Mouse (Mus musculus) liver, adult (tissue): ENCODE results near the gene Pnpla2.
A peak's percentile ranks its signal among the peaks of the same experiment; 100 is the strongest.

Source experiments
- GATA4 ChIP-seq: IDR thresholded peaks from 2 replicates; pipeline ENCODE4 v1.6.1; 2014; ENCODE audit warnings: mild to moderate bottlenecking, low read length; ENCODE audit not compliant: insufficient replicate concordance

Pnpla2 gene

DNA sequence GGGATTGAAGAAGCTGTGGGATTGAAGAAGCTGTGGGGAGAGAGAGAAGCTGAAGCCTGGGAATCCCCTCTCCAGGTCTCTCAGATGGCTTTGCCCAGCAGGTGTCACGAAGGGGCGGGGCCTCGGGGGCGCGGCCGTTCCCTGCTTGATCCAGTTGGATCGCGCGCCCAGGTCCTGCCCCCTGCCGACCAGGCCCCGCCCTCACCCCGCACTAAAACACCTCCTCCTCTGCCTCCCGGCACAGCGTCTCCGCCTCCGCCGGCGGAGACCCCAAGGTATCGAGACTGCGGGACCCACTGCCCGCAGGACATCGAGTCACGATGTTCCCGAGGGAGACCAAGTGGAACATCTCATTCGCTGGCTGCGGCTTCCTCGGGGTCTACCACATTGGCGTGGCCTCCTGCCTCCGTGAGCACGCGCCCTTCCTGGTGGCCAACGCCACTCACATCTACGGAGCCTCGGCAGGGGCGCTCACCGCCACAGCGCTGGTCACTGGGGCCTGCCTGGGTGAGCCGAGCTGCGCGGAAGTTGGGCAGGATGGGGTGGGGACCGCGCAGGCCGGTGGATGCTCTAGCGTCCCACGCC, at the start of gene Pnpla2:
Pnpla2 (plus strand) TSS at position 232 of the 585 bp plus-strand sequence.
- TF ChIP-seq GATA4: no peak

- TF ChIP-seq GATA4: no peak
Observed at GRCm38 (mm10) chr7:141405466-141405865, 49.5 kb upstream of the Pnpla2 start.

DNA sequence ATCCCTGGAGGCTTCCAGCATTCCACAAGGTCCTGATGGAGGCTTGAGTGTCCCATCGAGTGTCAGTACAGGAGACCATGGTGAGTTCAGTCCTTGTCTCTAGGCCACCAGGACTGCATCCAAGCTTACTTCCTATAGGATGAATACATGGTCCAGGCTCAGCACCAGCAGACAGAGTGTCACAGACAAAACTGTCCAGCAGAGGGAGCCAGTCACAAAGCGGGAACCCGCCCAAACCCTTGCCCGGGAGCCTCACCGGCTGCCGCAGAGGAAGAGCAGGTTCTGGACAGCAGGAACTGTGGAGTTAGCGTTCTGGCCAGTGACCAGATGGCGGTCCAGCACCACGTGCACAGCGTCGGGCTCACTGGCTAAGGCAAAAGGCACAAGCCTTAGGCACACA, 46.2 kb upstream of the Pnpla2 start:
- TF ChIP-seq GATA4: no peak

DNA sequence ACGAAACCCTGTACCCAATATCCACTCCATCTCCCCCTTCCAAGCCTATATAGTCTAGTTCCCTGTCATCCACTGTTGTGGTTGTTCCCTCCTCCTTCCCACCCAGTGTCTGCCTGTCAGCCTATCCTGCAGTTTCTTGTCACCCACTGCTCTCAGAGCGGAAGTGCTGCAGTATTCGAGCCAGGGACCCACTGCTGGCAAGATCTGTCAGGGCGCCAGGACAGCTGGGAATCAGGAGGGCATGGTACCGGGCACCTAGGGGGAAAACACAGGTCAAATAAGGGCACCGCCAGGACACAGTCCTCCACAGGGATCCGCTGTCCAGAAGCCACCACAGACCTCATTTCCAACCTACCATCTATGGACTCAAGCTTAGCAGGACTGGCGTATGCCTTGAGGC, 44.4 kb upstream of the Pnpla2 start:
- TF ChIP-seq GATA4: no peak

GRCm38 (mm10) chr7:141411667-141412066, 43.3 kb upstream of the Pnpla2 start:
- no peak for TF ChIP-seq GATA4

- no peak for TF ChIP-seq GATA4
Observed at GRCm38 (mm10) chr7:141413331-141413730, 41.7 kb upstream of the Pnpla2 start.

DNA sequence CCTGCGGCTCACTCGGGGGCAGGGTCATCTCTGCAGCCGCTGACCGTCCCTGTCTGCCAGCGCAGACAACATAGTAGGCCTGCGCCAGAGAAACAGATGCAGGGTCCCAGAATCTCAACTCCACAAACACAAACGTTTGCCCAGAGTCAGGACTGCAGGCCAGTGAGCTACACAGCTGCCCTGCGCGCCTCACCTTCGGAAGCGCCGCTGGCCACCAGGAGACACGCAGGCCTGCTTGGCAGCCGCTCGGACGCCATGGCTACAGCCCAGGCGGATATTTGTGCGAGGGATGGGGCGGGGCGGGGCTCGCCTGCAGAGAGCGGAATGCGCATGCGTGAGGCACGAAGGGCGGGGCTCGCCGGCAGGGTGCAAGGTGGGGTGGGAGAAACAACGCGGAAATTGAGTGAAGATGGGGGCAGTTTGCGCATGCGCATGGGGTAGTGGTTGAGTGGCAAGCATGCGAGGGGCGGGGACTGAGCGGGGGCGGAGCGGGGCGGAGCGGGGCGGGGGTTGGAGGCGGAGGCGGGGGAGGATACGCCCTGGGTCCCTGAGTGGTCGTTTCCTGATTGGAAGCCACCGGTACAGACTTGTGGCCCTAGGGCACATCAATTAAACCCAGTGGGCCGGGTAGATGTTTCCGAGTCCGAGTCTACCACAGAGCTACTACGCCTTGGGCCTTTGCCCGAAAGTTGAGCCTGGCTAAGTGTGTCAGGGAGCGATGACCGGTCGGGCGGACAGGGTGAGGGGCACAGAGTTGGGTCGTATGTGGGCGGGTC, 41.0 kb upstream of the Pnpla2 start, which contains the start of gene Gatd1:
Gatd1 (minus strand) TSS at position 328 of the 776 bp plus-strand sequence.
- no peak; the same call in 1 of the 2 replicates for TF ChIP-seq GATA4

DNA sequence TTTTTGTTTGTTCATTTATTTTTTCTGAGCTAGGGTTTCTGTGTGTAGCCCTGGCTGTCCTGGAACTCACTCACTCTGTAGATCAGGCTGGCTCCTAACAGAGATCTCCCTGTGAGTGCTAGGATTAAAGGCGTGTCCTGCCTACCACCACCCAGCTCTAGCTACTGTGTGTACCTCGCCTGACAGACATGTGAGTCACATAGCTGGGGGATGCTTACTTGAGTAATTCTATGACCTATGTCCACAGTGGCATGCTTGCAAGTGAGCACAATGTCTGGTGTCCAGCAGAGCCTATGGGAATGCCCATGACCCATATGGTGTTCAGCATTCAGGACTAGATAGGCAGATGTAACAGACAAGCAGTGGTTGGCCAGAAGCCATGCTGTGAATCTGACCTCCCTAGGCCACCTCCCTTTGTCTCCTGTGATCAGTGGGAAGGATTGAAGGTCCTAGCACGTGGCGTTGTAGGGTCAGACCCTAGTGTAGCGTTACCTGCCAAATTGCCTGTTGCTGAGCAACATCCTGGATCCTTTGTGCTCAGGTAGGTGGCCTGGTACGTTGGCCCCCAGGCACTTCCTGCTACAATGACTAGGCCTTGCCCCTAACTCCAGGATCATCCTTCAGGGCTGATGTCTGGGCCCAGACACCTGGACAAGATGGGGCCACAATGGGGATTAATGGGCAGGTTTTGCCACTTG, 38.7 kb upstream of the Pnpla2 start:
- no peak for TF ChIP-seq GATA4

DNA sequence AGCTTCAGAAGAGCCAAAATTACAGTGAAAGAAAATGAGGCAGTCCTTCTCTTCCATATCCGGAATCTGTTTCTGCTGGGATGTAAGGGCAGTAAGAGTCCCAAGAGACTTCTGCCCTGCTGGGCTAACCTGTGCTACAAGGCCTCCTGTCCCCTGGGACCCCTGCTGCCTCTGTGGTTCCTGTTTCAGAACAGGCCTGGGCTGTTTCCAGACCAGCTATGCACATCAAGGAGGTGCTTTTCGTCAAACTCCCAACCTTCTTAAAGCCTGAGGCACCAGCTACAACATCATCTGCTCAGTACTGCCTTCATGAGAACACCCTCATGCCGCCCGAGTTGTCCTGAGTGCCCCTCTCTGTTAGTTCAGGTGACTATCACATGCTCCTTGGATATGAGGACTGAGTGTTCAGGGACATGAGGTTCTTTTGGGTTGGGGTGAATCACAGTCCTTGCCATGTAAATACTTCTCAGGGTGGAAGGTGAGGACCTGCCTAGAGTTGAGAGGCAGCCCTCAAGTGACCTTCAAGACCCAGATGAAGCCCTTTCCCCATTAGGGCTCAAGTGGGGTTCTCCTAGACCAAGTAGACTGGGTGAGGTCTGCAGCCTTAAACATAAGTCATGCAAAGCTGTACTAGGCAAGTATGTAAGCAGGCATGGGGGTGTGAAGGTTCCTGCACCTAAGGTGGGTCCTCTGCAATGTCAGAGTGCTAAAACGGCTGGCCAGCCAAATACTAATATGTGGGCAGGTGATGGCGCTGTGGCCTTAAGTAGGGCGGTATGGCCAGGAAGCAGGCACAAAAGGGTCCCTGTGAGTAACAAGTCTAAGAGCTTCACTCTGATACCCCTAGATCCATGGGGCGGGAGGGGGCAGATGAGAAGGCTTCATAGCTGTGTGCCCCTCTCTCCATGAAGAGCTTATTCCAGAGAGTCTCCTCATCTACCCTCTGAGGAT, 37.0 kb upstream of the Pnpla2 start:
- no peak for TF ChIP-seq GATA4

- TF ChIP-seq GATA4: no peak
Observed at GRCm38 (mm10) chr7:141418970-141419369, 36.0 kb upstream of the Pnpla2 start.

GRCm38 (mm10) chr7:141420030-141420702, 34.8 kb upstream of the Pnpla2 start:
- peak; percentile 97 for TF ChIP-seq GATA4

- TF ChIP-seq GATA4: no peak
Observed at GRCm38 (mm10) chr7:141423811-141424210, 31.2 kb upstream of the Pnpla2 start.

DNA sequence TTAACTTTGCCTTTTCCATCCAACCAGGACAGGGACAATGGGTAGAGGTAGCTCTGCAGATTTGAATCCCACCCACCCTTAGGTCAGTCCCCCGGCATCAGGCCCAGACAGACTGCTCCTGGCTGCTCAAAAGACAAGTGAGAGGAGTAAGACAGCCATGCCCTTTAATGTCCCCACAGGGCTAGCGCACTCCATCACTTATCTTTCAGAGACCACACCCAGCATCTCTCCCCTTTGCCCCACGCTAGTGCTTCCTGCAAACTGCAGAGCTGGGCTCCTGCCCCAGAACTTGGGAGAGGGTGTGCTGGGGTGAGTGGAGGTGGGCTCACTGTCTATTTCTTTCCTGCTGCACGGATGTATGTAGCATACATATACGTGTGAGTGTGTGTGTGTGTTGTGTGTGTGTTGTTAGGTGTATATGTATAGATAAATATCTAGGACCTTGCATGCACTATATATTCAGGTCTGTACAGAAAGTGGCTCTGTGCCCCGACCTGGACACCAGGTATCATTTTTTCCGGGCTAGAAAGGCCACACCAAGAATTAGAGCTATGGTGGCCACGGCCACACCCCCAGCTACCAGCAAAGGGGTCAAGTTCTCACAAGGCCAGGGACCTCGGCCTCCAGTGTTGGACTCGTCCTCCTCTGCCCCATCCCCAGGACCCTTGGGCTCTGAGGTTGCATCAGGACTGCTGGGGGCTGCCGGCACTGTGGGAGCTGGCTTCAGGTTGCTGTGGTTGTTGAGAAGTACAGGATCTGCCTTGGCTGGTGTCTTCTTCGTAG, 27.9 kb upstream of the Pnpla2 start:
- TF ChIP-seq GATA4: no peak

DNA sequence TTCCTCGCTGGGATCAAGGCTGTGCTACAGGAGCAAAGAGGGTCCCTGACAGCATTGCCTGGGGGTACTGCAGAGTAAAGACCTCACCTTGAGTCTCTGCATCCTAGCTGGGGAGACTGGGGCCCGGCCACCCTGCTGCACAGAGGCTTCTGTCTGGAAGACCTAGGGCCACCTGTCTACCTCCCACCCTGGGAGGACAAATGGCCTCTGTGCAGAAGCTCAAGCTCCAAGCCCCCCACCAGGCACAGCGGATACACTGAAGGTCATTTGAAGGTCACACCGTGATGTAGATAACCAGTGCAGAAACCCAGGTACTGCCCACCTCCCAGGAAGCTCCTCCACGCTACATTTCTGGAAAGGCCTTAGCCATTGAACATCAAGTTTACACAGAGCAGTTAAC, 26.3 kb upstream of the Pnpla2 start:
- no peak for TF ChIP-seq GATA4
